Mouse (Mus musculus): ENCODE measurements at regions not wholly inside any gene's neighbourhood (a gene's known extent, or its start where the extent isn't known, plus 50 kb on each side); places are given as distances from the start of the nearest gene placed in this dataset.

GRCm38 (mm10) chr1:21132340-21132739, 53.3 kb upstream of the Tram2 start:
- Histone ChIP-seq H3K36me3 (no peaks in the 10 kb centered on the region), H3K4me2 (no peak overlapping the region), H3K9ac (no peak overlapping the region), H3K27ac (no peak overlapping the region), H3K4me1 (no peaks in the 10 kb centered on the region), H3K4me3 (no peak overlapping the region), H3K27me3 (no peaks in the 10 kb centered on the region), H3K9me3 (no peaks in the 10 kb centered on the region)
- ATAC-seq (ENCODE audit: borderline replicate concordance, extremely low read depth, low FRiP score, low TSS enrichment) = no peak
- WGBS = 40% methylated on average over 2 of the region's 2 CpGs

- Histone ChIP-seq H3K27me3 (no peaks in the 10 kb centered on the region), H3K4me3 (no peak overlapping the region), H3K9me3 (no peaks in the 10 kb centered on the region), H3K36me3 (no peaks in the 10 kb centered on the region), H3K27ac (no peak overlapping the region), H3K9ac (no peak overlapping the region), H3K4me1 (no peaks in the 10 kb centered on the region), H3K4me2 (no peak overlapping the region)
- ATAC-seq (ENCODE audit: borderline replicate concordance, extremely low read depth, low FRiP score, low TSS enrichment) = no peak
- 59% methylated on average over 4 of the region's 4 CpGs for WGBS
Observed at GRCm38 (mm10) chr1:21146961-21147360, 67.9 kb upstream of the Tram2 start.

- no peaks in the 10 kb centered on the region for H3K36me3 ChIP-seq
- 14% methylated on average over 5 of the region's 5 CpGs for WGBS
- 0 out of 2 replicates have a peak, but pooled peaks cover 5% of the 10 kb centered on the region for H3K4me1 ChIP-seq
- no peak overlapping the region for H3K4me3 ChIP-seq
- no peaks in the 10 kb centered on the region for H3K9me3 ChIP-seq
- no peak overlapping the region for H3K4me2 ChIP-seq
- no peak overlapping the region for H3K27ac ChIP-seq
- ATAC-seq (ENCODE audit: borderline replicate concordance, extremely low read depth, low FRiP score, low TSS enrichment) = no peak; the same call in 1 of the 2 replicates
- H3K27me3 ChIP-seq = no peaks in the 10 kb centered on the region
- no peak overlapping the region for H3K9ac ChIP-seq
Observed at GRCm38 (mm10) chr1:21161742-21162141, 56.6 kb upstream of the Tmem14a start.

- 0 out of 2 replicates have a peak, but pooled peaks cover 6% of the 10 kb centered on the region for H3K4me1 ChIP-seq
- peak overlapping the region; percentile 23; the same call in 1 of the 2 replicates for H3K9ac ChIP-seq
- WGBS = 0% methylated on average over 15 of the region's 15 CpGs
- no peak overlapping the region for H3K27ac ChIP-seq
- H3K4me2 ChIP-seq = peak overlapping the region; percentile 68
- H3K36me3 ChIP-seq = no peaks in the 10 kb centered on the region
- no peaks in the 10 kb centered on the region for H3K9me3 ChIP-seq
- peak; percentile 93 for ATAC-seq (ENCODE audit: borderline replicate concordance, extremely low read depth, low FRiP score, low TSS enrichment)
- H3K27me3 ChIP-seq = no peaks in the 10 kb centered on the region
- peak overlapping the region; percentile 39 for H3K4me3 ChIP-seq
Observed at GRCm38 (mm10) chr1:21166287-21166733, 52.1 kb upstream of the Tmem14a start.

GRCm38 (mm10) chr1:21166762-21167161, 51.6 kb upstream of the Tmem14a start:
- Histone ChIP-seq H3K36me3 (no peaks in the 10 kb centered on the region), H3K9me3 (no peaks in the 10 kb centered on the region), H3K27ac (no peak overlapping the region), H3K4me3 (peak overlapping the region; percentile 39), H3K27me3 (no peaks in the 10 kb centered on the region), H3K4me1 (0 out of 2 replicates have a peak, but pooled peaks cover 6% of the 10 kb centered on the region), H3K4me2 (peak overlapping the region; percentile 68), H3K9ac (0 out of 2 replicates have a peak overlapping the region, but pooled peaks have one; percentile 23)
- 0 out of 2 replicates have a peak, but pooled peaks have one; percentile 9 for ATAC-seq (ENCODE audit: borderline replicate concordance, extremely low read depth, low FRiP score, low TSS enrichment)
- WGBS = 50% methylated on average over 4 of the region's 4 CpGs

Measured in lung, embryonic 15.5 days (tissue).